Mouse (Mus musculus) left cerebral cortex, adult 9 months (tissue): Measurements from ENCODE around the gene Fzd1.

Source experiments
- DNase-seq, 2 experiments: peaks; one replicate each; pipeline ENCODE4 v3.0.0; 2022; ENCODE audit warnings: low spot score in 2 of 2

The Fzd1 gene

DNA sequence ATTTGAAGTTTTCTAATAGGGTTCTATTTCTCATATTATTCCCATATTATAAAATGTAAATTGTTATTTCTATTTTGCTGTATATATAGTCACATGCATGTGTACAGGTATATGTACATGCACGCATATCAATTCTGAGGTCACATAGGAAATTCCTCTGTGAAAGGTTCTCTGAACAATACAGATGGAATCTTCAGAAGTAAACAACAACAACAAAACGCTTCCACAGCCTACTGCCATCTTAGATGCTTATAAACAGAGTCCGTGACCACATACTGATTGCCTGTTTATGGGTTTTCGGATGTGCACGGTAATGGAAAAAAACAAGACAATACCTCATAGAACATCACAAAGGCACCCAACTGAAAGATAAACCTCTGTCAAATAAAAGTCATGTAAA lies 4.7 kb downstream of the Fzd1 start:
- DNase-seq, result no peak

DNA sequence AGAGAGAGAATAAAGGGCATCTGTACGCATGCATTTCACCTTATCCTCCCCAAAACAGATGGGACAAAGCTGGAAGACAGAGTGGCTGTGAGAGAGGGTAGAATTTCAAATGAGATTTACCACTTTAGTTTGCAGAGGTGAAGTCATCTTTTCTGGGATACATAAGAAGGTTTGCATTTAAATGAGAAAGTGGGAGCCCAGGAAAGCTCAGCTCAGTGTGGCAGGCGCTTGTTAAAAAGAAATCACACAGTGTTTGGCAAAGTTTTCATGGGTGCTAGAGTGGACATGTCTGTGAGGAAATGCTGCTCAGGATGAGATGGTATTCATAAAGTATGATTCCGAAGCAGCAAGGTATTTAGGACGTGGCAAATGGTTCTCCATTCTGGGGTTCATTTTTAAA lies 15.1 kb downstream of the Fzd1 start:
- DNase-seq, result no peak

DNA sequence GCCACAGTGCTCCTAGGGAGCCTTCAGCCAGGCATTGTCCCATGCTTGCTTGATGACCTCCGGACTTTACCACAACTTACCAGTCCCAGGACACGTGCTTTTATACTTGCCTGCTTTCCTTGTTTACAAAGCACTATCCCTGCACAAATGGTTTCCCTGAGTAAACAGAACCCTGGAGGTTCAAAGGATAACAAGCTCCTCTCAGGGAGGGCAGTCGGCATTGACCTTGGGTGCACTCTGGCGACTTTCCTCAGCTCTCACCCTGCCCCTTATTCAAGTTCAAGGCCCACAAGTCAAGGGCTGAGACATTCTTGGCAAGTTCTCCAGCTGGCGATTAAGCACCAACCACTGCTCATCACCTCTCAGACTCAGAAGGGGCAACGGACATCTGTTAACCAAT lies 20.8 kb downstream of the Fzd1 start:
- DNase-seq, result no peak

DNA sequence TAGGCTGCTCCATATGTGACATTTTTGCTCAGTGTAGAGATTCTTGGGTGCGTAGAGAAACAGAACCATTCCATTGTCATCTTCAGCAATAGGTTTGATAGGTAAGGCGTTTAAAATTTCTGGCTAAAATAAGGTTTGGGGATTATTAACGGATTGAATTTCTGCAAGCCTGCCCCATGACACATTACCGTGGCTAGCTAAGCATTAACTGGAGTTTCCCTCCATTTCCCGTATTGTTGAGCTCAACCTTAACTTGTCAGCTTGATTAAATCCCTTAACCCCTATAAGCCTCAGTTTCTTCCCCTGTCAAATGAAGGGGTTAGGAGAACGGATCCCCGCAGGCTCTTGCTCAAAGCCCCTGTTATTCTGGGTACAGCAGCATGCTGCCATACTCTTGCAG lies 22.4 kb downstream of the Fzd1 start:
- no peak for DNase-seq

DNA sequence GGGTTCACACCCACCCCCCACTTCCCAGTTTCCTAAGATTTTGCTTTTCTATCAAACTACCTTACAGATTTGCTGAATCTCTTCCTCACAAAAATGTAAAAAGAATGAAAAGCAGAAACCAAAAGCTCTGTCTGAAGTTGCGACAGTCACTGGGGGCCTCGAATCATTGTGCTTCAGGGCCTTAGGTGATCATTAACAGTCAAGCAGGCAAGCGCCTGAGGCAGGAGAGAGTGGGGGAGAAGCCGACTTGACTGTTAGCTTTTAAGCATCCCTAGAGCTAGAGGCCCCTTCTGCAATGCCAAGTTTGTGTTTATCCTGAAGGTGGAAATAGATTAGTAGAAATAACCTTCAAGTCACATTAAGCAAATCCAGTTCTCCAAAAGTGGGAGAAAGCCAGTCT lies 24.6 kb downstream of the Fzd1 start:
- no peak for DNase-seq

DNA sequence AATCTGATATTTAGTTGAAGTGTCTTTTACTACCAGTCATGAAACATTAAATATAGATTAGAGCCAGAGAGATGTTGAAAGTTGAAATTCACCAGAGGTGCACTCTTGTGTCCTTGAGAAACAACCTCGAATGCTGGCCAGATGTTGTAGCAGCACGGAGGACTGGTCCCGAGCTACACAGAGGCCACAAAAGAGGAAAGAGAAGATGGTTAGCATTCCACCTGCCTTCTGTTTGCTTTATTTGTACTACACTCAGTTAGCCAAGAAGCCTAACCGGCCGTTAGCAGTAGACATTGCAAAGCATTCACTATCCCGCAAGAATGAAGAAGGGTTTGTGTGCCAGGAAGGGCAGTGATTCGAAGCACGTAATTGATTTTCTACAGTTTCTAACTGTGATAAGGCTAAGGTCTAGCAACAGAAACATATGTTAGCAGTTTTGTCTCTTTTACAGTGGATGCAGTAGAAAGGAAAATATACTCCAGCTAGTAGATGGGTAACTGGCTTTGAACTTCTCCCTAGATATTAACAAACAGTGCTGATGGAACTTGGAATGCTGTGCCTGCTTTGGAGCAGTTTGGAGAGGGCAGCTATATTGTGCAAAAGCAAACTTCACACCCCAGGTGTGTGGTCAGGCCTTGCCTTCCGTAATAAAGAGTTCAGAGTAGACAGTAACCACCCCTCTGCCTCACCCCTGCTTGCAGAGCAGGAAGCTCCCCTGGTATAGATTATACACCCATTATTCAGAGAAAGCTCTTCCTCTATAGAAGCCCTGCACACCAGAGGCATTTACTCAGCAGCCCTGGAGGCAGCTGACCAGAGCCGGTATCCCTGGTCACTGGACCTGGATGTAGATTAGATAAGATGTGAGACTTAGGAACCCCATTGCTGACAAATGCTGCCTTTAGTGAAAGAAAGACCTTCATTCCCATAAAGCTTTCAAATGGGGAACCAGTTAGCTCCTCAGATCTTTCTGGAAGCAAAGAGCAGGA lies 25.3 kb downstream of the Fzd1 start:
- DNase-seq, result no peak

DNA sequence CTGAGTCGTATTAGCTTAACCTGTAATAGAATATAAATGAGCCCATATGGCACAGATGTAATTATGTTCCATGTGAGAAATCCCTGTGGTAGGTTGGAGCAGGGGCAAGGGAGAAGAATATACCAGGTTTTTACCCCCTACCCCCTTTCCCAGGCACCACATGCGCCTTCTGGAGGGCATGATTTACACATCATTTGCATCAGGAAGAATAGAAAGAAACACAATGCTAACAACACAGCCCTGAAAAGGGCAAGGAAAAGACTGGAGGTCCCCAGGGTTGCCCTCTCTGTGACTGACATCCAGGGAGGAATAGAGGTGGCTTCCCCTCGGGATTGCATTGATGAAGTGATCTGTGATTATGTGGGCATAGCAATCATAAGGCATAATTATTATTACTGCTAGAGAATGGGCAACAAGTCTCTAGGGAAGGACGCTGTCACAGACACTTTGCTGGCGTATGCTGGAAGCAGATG lies 26.1 kb downstream of the Fzd1 start:
- DNase-seq, result no peak

DNA sequence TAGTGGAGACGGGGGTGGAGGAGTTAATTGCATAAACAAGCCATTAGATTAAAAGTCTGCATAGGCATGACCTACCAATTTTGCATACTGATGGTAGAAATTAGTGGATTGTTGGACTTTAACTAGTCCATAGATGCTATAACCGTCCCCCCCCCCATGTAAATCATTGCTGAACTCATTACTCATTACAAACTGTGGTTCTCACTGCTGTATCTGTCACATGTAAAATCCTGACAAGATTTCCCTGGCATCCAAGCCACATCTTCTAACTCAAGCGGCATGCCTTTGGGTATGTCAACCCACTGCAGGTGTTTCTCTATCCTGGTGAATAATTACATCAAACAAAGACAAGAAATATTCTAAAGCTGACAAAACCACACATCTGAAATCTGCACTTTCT lies 26.8 kb downstream of the Fzd1 start:
- no peak for DNase-seq
